In genomic region chr4:151006945-151007344, GRCm38 (mm10) we compare ENCODE assay signal across 9 mouse cellular contexts. TPM values are rescaled to one million over a fixed set of nuclear protein-coding genes. Genes with fewer than 3 reads are reported as not detected.
A peak's percentile ranks its signal among the peaks of the same experiment; 100 is the strongest.
DNase-seq lines count a peak whose midpoint lies in the region; ATAC-seq and TF ChIP-seq lines count a peak whose summit lies in the region.
"Had no signal": no experiment of that assay in that cellular context is flagged by ENCODE, and none has a peak within 500 bp of the region (broad histone marks: within the 10 kb centered on the region; RNA-seq: fewer than 3 reads in every experiment).

No protein-coding gene starts in this region.

- peak; percentile 88 for TF ChIP-seq CTCF in E14TG2a.4 (conservative IDR thresholded peaks at IDR 0.05; ENCODE audit: low read length)

- H3K9me3 ChIP-seq in hindbrain, embryonic 11.5 days (ENCODE audit: control insufficient read depth, low read length), result no peaks in the 10 kb centered on the region
- H3K9me3 ChIP-seq in hindbrain, embryonic 14.5 days (ENCODE audit: control insufficient read depth, low read length), result no peaks in the 10 kb centered on the region
- H3K9me3 ChIP-seq in E14TG2a.4 (ENCODE audit: low read length), result no peaks in the 10 kb centered on the region
- no peaks in the 10 kb centered on the region for H3K9me3 ChIP-seq in liver, embryonic 11.5 days (ENCODE audit: control insufficient read depth, low read length)
- H3K9me3 ChIP-seq: heart, embryonic 13.5 days; neural tube, embryonic 12.5 days had no signal

- H3K27me3 ChIP-seq in hindbrain, embryonic 11.5 days (ENCODE audit: control insufficient read depth, insufficient read depth, low read length), result no peaks in the 10 kb centered on the region
- no peaks in the 10 kb centered on the region for H3K27me3 ChIP-seq in hindbrain, embryonic 14.5 days (ENCODE audit: control insufficient read depth, insufficient read depth, low read length)
- H3K27me3 ChIP-seq in E14TG2a.4 (ENCODE audit: insufficient read depth, low read length), result no peaks in the 10 kb centered on the region
- H3K27me3 ChIP-seq in liver, embryonic 11.5 days (replicated peaks; ENCODE audit: control insufficient read depth, insufficient read depth, low read length), result no peaks in the 10 kb centered on the region
- H3K27me3 ChIP-seq: heart, embryonic 13.5 days; neural tube, embryonic 12.5 days had no signal

- WGBS in hindbrain, embryonic 11.5 days, result 55% methylated on average over 6 of the region's 6 CpGs
- 48% methylated on average over 6 of the region's 6 CpGs for WGBS in hindbrain, embryonic 14.5 days
- WGBS in liver, embryonic 11.5 days, result 57% methylated on average over 6 of the region's 6 CpGs

- H3K27ac ChIP-seq in hindbrain, embryonic 11.5 days (ENCODE audit: low read depth, low read length), result no peak overlapping the region
- no peak overlapping the region for H3K27ac ChIP-seq in hindbrain, embryonic 14.5 days
- no peak overlapping the region for H3K27ac ChIP-seq in liver, embryonic 11.5 days (ENCODE audit: low read depth, low read length)
- H3K27ac ChIP-seq: heart, embryonic 13.5 days; neural tube, embryonic 12.5 days had no signal

- no peak overlapping the region for H3K9ac ChIP-seq in hindbrain, embryonic 11.5 days (ENCODE audit: low read depth, low read length)
- no peak overlapping the region for H3K9ac ChIP-seq in hindbrain, embryonic 14.5 days
- no peak overlapping the region for H3K9ac ChIP-seq in liver, embryonic 11.5 days (ENCODE audit: low read depth, low read length)
- H3K9ac ChIP-seq: heart, embryonic 13.5 days; neural tube, embryonic 12.5 days had no signal

- no peaks in the 10 kb centered on the region for H3K36me3 ChIP-seq in hindbrain, embryonic 11.5 days (ENCODE audit: control insufficient read depth, insufficient read depth, low read length)
- peaks cover 6% of the 10 kb centered on the region; the same call in 1 of the 2 replicates for H3K36me3 ChIP-seq in hindbrain, embryonic 14.5 days (replicated peaks; ENCODE audit: control insufficient read depth, insufficient read depth)
- H3K36me3 ChIP-seq in E14TG2a.4 (ENCODE audit: insufficient read depth, low read length), result 0 out of 2 replicates have a peak, but pooled peaks cover 7% of the 10 kb centered on the region
- peaks cover 3% of the 10 kb centered on the region; the same call in 1 of the 2 replicates for H3K36me3 ChIP-seq in liver, embryonic 11.5 days (ENCODE audit: control insufficient read depth, insufficient read depth, low read length)

- H3K4me3 ChIP-seq in hindbrain, embryonic 11.5 days (ENCODE audit: low read depth, low read length), result no peak overlapping the region
- no peak overlapping the region for H3K4me3 ChIP-seq in hindbrain, embryonic 14.5 days (replicated peaks; ENCODE audit: low read length)
- H3K4me3 ChIP-seq in E14TG2a.4 (replicated peaks; ENCODE audit: low read length), result no peak overlapping the region
- H3K4me3 ChIP-seq in liver, embryonic 11.5 days (ENCODE audit: low read depth, low read length), result no peak overlapping the region
- H3K4me3 ChIP-seq: heart, embryonic 13.5 days; neural tube, embryonic 12.5 days had no signal

- H3K4me1 ChIP-seq in hindbrain, embryonic 11.5 days (replicated peaks; ENCODE audit: control insufficient read depth, insufficient read depth, low read length), result no peaks in the 10 kb centered on the region
- no peaks in the 10 kb centered on the region for H3K4me1 ChIP-seq in hindbrain, embryonic 14.5 days (replicated peaks; ENCODE audit: control insufficient read depth, insufficient read depth, low read length)
- H3K4me1 ChIP-seq in E14TG2a.4 (replicated peaks; ENCODE audit: low read depth, low read length), result peaks cover 8% of the 10 kb centered on the region
- no peaks in the 10 kb centered on the region for H3K4me1 ChIP-seq in liver, embryonic 11.5 days (replicated peaks; ENCODE audit: control insufficient read depth, insufficient read depth, low read length)
- H3K4me1 ChIP-seq: heart, embryonic 13.5 days; neural tube, embryonic 12.5 days had no signal

- no peak for ATAC-seq in hindbrain, embryonic 11.5 days (ENCODE audit: low FRiP score)
- no peak for ATAC-seq in hindbrain, embryonic 14.5 days (ENCODE audit: low FRiP score)
- ATAC-seq in liver, embryonic 11.5 days (replicated peaks; ENCODE audit: low FRiP score), result no peak

- H3K4me2 ChIP-seq in hindbrain, embryonic 11.5 days (replicated peaks; ENCODE audit: low read depth, low read length), result no peak overlapping the region
- H3K4me2 ChIP-seq in hindbrain, embryonic 14.5 days (replicated peaks), result no peak overlapping the region
- no peak overlapping the region for H3K4me2 ChIP-seq in liver, embryonic 11.5 days
- H3K4me2 ChIP-seq: heart, embryonic 13.5 days; neural tube, embryonic 12.5 days had no signal

- DNase-seq in hindbrain, embryonic 11.5 days (ENCODE audit: low spot score), result peak; percentile 65
- DNase-seq in hindbrain, embryonic 14.5 days (ENCODE audit: low spot score), result no peak
- DNase-seq in adrenal gland, adult 18-20 months (ENCODE audit: low spot score in 2 of 2), result peak; percentile 19 to 47
- peak; percentile 24 to 38 for DNase-seq in frontal cortex, postnatal 36 days (ENCODE audit: low spot score in 2 of 2)
- peak; percentile 53 for DNase-seq in liver, embryonic 11.5 days (ENCODE audit: low spot score)
- DNase-seq in retina, postnatal 7 days (ENCODE audit: low read depth, low spot score), result peak; percentile 8

RNA-seq across cellular contexts. Expression of gene Uts2, which starts 10.0 kb away (rescaled TPM):
- polyA plus RNA-seq in hindbrain, embryonic 11.5 days (2014; fragmentation: Nextera tagmentation; extraction: Ambion mirVana), result not detected in 2 replicates
- polyA plus RNA-seq in hindbrain, embryonic 14.5 days (2014; fragmentation: Nextera tagmentation; extraction: Ambion mirVana), result 0.57 TPM in 1 of 2 replicates, not detected in the other
- total RNA-seq in adrenal gland, adult 18-20 months (2021), result not detected
- not detected in 2 replicates for polyA plus RNA-seq in liver, embryonic 11.5 days (2014; fragmentation: Nextera tagmentation; extraction: Ambion mirVana)
- polyA plus RNA-seq: heart, embryonic 13.5 days had no signal

RNA-seq across cellular contexts. Expression of gene Per3, which starts 37.5 kb away (rescaled TPM):
- polyA plus RNA-seq in hindbrain, embryonic 11.5 days (2014; fragmentation: Nextera tagmentation; extraction: Ambion mirVana), result 4.5 and 5.2 TPM in 2 replicates
- 3.9 and 5.1 TPM in 2 replicates for polyA plus RNA-seq in hindbrain, embryonic 14.5 days (2014; fragmentation: Nextera tagmentation; extraction: Ambion mirVana)
- 1 to 10 TPM; 5.2 to 6.6 TPM for total RNA-seq in adrenal gland, adult 18-20 months (2021)
- 7.7 and 8.0 TPM in 2 replicates for polyA plus RNA-seq in liver, embryonic 11.5 days (2014; fragmentation: Nextera tagmentation; extraction: Ambion mirVana)

RNA-seq across cellular contexts. Expression of gene Vamp3, which starts 50.8 kb away (rescaled TPM):
- polyA plus RNA-seq in hindbrain, embryonic 11.5 days (2014; fragmentation: Nextera tagmentation; extraction: Ambion mirVana), result 80.7 and 103 TPM in 2 replicates
- 29.9 and 43.2 TPM in 2 replicates for polyA plus RNA-seq in hindbrain, embryonic 14.5 days (2014; fragmentation: Nextera tagmentation; extraction: Ambion mirVana)
- 10 to 100 TPM; 60.4 to 72.5 TPM for total RNA-seq in adrenal gland, adult 18-20 months (2021)
- polyA plus RNA-seq in liver, embryonic 11.5 days (2014; fragmentation: Nextera tagmentation; extraction: Ambion mirVana), result 71.0 and 74.6 TPM in 2 replicates
